Mouse (Mus musculus): ENCODE data around the gene Oxsr1. TPM values are rescaled to one million over a fixed set of nuclear protein-coding genes. Genes with fewer than 3 reads are reported as not detected.
"Not testable (repeated sequence)": the region's sequence is repeated elsewhere in the genome, so short reads cannot be mapped to it uniquely, and the experiment has no call there.

Gene Oxsr1
- 16.2 and 17.0 TPM in 2 replicates for polyA plus RNA-seq (2014; fragmentation: Nextera tagmentation; extraction: Ambion mirVana)

DNA sequence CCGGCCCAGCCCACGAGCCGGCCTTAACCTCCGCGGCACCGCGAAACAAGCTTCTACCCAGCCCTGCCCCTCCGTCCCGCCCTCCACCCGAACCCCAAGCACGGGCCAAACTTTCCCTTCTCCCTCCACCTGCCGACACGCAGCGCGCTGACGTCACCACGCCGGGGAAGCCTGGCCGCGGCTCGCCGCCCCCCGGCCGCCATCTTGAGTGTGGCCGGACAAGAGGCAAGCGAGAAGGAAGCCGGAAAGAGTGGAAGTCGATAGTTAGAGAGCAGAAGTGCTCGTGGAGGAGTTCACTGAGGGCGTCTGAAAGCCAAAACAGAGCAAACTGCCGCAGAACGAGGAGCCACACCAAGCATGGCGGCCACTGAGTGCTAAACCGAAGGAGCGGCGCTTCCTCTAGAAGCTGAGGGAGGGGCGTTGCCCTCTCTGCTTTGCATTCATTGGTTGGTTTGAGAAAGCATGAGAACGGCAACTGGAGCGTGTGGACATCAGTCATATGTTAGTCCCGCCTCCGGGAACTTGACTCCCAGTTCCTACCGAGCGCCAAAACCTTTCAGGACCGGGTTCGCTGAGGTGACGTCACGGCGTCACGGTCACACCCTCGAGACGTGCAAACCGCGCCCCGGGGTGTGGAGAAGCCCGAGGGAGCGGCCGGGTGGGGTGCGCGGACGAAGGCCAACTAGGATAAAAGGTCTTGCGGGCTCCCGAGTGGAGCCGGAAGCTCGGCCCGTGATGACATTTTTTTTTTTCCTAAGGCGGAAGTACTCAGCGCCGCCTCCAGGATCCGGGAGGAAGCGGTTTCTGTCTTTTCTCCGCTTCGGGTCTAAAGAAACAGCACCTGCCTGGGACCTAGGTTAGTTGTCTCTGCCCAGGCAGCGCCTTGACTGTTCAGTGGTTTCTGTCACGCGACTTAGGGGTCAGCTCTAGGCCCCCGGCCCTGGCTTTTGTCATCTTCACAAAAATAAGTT lies at the start of gene Oxsr1:
Oxsr1 (minus strand) TSS at position 139 of the 971 bp plus-strand sequence.
- H3K9ac ChIP-seq (replicated peaks; ENCODE audit: low read depth, low read length), result peak within 1 kb of the TSS; percentile 72

DNA sequence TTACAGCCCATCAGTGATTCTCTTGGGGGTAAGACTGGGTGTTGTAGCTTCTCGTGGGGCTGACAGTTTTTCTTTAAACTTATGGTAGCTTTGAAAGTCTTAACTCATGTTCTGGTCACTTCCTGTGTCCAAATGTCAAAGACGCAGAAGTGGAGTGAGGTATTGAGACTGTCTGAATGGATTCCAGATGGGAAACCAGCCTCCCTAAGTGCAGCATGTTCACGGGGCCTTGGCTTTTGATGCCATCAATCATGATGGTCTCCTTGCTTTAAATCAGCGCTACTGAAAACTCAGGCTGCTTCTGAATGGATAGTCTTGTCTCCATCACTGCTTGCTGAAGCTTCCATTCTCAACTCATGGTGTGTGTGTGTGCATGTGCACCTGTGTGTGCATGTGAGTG lies 49.0 kb upstream of the Oxsr1 start:
- Histone ChIP-seq H3K4me1 (ENCODE audit: control insufficient read depth, insufficient read depth, low read length) (no peaks in the 10 kb centered on the region), H3K36me3 (ENCODE audit: control insufficient read depth, insufficient read depth, low read length) (no peaks in the 10 kb centered on the region), H3K9me3 (ENCODE audit: control insufficient read depth, low read length) (no peaks in the 10 kb centered on the region), H3K4me2 (ENCODE audit: low read depth, low read length) (no peak overlapping the region), H3K4me3 (ENCODE audit: low read depth, low read length) (no peak overlapping the region), H3K27me3 (ENCODE audit: control insufficient read depth, insufficient read depth, low read length) (no peaks in the 10 kb centered on the region), H3K9ac (replicated peaks; ENCODE audit: low read depth, low read length) (no peak overlapping the region), H3K27ac (ENCODE audit: low read depth, low read length) (no peak overlapping the region)
- no peak for ATAC-seq (ENCODE audit: low read depth)
- 74% methylated on average over 4 of the region's 4 CpGs for WGBS

More for the DNA sequence above, at the start of gene Oxsr1:
- H3K4me2 ChIP-seq (ENCODE audit: low read depth, low read length), result peak within 1 kb of the TSS; percentile 84
- H3K27me3 ChIP-seq (ENCODE audit: control insufficient read depth, insufficient read depth, low read length), result peaks cover 4% of the 10 kb centered on the region; the same call in 1 of the 2 replicates
- peaks cover 11% of the 10 kb centered on the region; the same call in 1 of the 2 replicates for H3K4me1 ChIP-seq (ENCODE audit: control insufficient read depth, insufficient read depth, low read length)
- H3K4me3 ChIP-seq (ENCODE audit: low read depth, low read length), result peak within 1 kb of the TSS; percentile 83
- ATAC-seq (ENCODE audit: low read depth), result peak; percentile 98
- no peaks in the 10 kb centered on the region for H3K9me3 ChIP-seq (ENCODE audit: control insufficient read depth, low read length)
- H3K27ac ChIP-seq (ENCODE audit: low read depth, low read length), result peak within 1 kb of the TSS; percentile 93
- no peaks in the 10 kb centered on the region for H3K36me3 ChIP-seq (ENCODE audit: control insufficient read depth, insufficient read depth, low read length)
- under 1% methylated on average over 72 of the region's 76 CpGs for WGBS

DNA sequence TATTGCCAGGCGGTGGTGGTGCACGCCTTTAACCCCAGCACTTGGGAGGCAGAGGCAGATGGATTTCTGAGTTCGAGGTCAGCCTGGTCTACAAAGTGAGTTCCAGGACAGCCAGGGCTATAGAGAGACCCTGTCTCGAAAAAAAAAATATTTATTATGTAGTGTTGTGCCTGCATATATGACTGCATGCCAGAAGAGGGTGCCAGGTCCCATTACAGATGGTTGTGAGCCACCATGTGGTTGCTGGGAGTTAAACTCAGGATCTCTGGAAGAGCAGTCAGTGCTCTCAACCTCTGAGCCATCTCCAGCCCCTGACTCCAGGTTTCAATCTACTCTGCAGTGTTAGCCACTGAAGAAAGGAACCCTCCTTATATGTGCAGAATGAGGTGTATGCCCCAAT lies 48.5 kb upstream of the Oxsr1 start:
- 84% methylated on average over 4 of the region's 4 CpGs for WGBS
- not testable (repeated sequence) for H3K4me3 ChIP-seq (ENCODE audit: low read depth, low read length); H3K4me1 ChIP-seq (ENCODE audit: control insufficient read depth, insufficient read depth, low read length); ATAC-seq (ENCODE audit: low read depth); H3K27me3 ChIP-seq (ENCODE audit: control insufficient read depth, insufficient read depth, low read length); H3K27ac ChIP-seq (ENCODE audit: low read depth, low read length); H3K9me3 ChIP-seq (ENCODE audit: control insufficient read depth, low read length); H3K36me3 ChIP-seq (ENCODE audit: control insufficient read depth, insufficient read depth, low read length); H3K4me2 ChIP-seq (ENCODE audit: low read depth, low read length); H3K9ac ChIP-seq (replicated peaks; ENCODE audit: low read depth, low read length)

DNA sequence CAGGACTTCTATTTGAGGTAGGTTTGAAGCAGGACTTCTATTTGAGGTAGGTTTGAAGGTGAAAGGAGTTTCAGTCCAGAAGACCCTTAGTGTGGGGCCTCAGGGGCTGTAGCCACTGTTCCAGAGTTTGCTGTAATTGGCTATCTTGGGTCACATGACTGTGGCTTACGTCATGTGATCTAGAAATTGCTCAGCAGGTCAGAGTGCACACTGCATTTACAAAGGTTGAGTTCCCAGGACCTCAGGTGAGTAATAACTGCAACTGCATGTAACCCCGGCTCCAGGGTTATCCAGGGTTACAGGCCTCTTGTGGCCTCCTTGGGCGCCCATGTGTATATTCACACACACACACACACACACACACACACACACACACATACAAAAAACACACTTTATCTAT lies 46.1 kb upstream of the Oxsr1 start:
- H3K36me3 ChIP-seq (ENCODE audit: control insufficient read depth, insufficient read depth, low read length), result no peaks in the 10 kb centered on the region
- no peak overlapping the region for H3K4me2 ChIP-seq (ENCODE audit: low read depth, low read length)
- H3K27me3 ChIP-seq (ENCODE audit: control insufficient read depth, insufficient read depth, low read length), result no peaks in the 10 kb centered on the region
- no peak overlapping the region for H3K27ac ChIP-seq (ENCODE audit: low read depth, low read length)
- H3K4me3 ChIP-seq (ENCODE audit: low read depth, low read length), result no peak overlapping the region
- ATAC-seq (ENCODE audit: low read depth), result no peak
- no peaks in the 10 kb centered on the region for H3K9me3 ChIP-seq (ENCODE audit: control insufficient read depth, low read length)
- 93% methylated on average over 3 of the region's 3 CpGs for WGBS
- H3K9ac ChIP-seq (replicated peaks; ENCODE audit: low read depth, low read length), result no peak overlapping the region
- H3K4me1 ChIP-seq (ENCODE audit: control insufficient read depth, insufficient read depth, low read length), result no peaks in the 10 kb centered on the region

DNA sequence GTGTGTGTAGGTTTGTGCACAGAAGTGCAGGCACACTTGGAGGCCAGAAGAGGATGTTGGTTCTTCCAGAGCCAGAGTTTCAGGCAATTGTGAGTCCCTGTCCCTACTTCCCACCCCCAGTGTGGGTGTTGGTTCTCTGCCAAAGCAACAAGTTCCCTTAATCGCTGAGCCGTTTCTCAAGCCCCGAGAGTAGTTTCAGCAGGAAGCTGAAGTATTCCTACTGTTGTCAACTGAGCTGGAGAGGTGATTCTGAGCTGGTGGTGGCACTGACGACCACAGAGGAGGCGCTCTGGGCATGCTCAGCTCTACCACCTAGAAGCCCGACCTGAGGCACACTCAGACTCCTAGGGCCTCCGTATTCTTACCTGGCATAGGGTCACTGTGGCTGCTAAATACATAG lies 43.1 kb upstream of the Oxsr1 start, which contains the start of gene Slc22a14:
Slc22a14 (minus strand) TSS at position 270 of the 400 bp plus-strand sequence.
- Histone ChIP-seq H3K4me3 (ENCODE audit: low read depth, low read length) (no peak within 1 kb of the TSS), H3K4me1 (ENCODE audit: control insufficient read depth, insufficient read depth, low read length) (no peaks in the 10 kb centered on the region), H3K4me2 (ENCODE audit: low read depth, low read length) (no peak within 1 kb of the TSS), H3K9me3 (ENCODE audit: control insufficient read depth, low read length) (no peaks in the 10 kb centered on the region), H3K27me3 (ENCODE audit: control insufficient read depth, insufficient read depth, low read length) (no peaks in the 10 kb centered on the region), H3K27ac (ENCODE audit: low read depth, low read length) (no peak within 1 kb of the TSS), H3K9ac (replicated peaks; ENCODE audit: low read depth, low read length) (no peak within 1 kb of the TSS), H3K36me3 (ENCODE audit: control insufficient read depth, insufficient read depth, low read length) (no peaks in the 10 kb centered on the region)
- no peak for ATAC-seq (ENCODE audit: low read depth)
- 70% methylated on average over 7 of the region's 7 CpGs for WGBS

DNA sequence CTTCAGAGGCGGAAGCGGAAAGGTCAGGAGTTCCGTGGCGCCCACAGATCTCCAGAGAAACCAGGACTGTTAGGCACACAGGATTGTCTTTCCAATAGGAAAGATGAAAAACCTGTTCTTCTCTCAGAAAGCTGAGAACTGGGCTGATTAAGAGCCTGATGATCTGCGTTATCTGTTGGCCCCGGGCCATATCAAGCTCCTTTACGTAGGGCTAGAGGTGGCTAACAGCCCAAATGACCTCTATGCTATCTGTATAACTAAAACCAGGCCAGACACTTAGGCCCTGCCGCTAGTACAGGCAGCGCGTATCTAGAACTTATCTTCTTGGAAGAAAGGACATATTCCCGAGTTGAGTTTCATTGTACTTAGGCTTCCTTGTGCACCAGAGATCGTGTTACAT lies 41.0 kb upstream of the Oxsr1 start:
- no peak overlapping the region for H3K9ac ChIP-seq (replicated peaks; ENCODE audit: low read depth, low read length)
- ATAC-seq (ENCODE audit: low read depth), result no peak
- H3K4me1 ChIP-seq (ENCODE audit: control insufficient read depth, insufficient read depth, low read length), result no peaks in the 10 kb centered on the region
- 93% methylated on average over 12 of the region's 12 CpGs for WGBS
- no peak overlapping the region for H3K4me3 ChIP-seq (ENCODE audit: low read depth, low read length)
- no peaks in the 10 kb centered on the region for H3K9me3 ChIP-seq (ENCODE audit: control insufficient read depth, low read length)
- H3K4me2 ChIP-seq (ENCODE audit: low read depth, low read length), result no peak overlapping the region
- no peaks in the 10 kb centered on the region for H3K36me3 ChIP-seq (ENCODE audit: control insufficient read depth, insufficient read depth, low read length)
- H3K27me3 ChIP-seq (ENCODE audit: control insufficient read depth, insufficient read depth, low read length), result no peaks in the 10 kb centered on the region
- no peak overlapping the region for H3K27ac ChIP-seq (ENCODE audit: low read depth, low read length)

DNA sequence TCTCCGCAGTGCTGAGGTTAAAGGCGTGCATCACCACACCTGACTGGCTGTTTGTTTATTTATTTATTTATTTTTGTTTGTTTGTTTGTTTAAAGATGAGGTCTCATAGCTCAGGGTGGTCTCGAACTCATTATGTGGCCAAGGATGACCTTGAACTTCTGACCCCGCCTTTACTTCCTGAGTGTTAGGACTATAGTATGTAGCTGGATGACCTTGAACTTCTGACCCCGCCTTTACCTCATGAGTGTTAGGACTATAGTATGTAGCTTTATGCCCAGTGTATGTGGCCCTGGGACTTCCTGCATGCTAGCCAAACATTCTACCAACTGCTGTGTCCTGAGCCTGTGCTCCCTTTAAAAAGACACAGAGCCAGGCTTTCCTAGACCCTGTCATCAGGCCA lies 39.2 kb upstream of the Oxsr1 start:
- ATAC-seq (ENCODE audit: low read depth), result no peak
- Histone ChIP-seq H3K36me3 (ENCODE audit: control insufficient read depth, insufficient read depth, low read length) (no peaks in the 10 kb centered on the region), H3K27me3 (ENCODE audit: control insufficient read depth, insufficient read depth, low read length) (no peaks in the 10 kb centered on the region), H3K9me3 (ENCODE audit: control insufficient read depth, low read length) (no peaks in the 10 kb centered on the region), H3K27ac (ENCODE audit: low read depth, low read length) (no peak overlapping the region), H3K9ac (replicated peaks; ENCODE audit: low read depth, low read length) (no peak overlapping the region), H3K4me2 (ENCODE audit: low read depth, low read length) (no peak overlapping the region), H3K4me3 (ENCODE audit: low read depth, low read length) (no peak overlapping the region), H3K4me1 (ENCODE audit: control insufficient read depth, insufficient read depth, low read length) (no peaks in the 10 kb centered on the region)
- 94% methylated on average over 5 of the region's 5 CpGs for WGBS

DNA sequence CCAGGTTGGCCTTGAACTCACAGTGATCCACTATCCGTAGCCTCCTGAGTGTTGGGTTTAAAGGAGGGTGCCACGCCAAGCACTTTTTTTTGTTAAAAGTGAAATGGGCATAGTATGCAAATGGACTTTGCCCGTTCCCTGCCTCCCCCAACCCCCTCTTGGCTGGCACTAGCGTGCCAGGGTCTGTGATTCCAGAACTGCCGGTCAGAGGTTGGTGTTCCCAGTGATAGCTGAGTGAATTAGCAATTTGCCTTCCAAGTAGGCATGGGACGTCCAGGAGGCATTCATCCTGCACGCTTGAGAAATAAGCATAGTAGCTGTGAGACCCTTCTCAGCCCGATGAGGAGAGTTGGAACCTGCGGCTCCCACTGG lies 35.8 kb upstream of the Oxsr1 start:
- no peaks in the 10 kb centered on the region for H3K36me3 ChIP-seq (ENCODE audit: control insufficient read depth, insufficient read depth, low read length)
- no peak; the same call in 1 of the 2 replicates for ATAC-seq (ENCODE audit: low read depth)
- H3K9ac ChIP-seq (replicated peaks; ENCODE audit: low read depth, low read length), result no peak overlapping the region

DNA sequence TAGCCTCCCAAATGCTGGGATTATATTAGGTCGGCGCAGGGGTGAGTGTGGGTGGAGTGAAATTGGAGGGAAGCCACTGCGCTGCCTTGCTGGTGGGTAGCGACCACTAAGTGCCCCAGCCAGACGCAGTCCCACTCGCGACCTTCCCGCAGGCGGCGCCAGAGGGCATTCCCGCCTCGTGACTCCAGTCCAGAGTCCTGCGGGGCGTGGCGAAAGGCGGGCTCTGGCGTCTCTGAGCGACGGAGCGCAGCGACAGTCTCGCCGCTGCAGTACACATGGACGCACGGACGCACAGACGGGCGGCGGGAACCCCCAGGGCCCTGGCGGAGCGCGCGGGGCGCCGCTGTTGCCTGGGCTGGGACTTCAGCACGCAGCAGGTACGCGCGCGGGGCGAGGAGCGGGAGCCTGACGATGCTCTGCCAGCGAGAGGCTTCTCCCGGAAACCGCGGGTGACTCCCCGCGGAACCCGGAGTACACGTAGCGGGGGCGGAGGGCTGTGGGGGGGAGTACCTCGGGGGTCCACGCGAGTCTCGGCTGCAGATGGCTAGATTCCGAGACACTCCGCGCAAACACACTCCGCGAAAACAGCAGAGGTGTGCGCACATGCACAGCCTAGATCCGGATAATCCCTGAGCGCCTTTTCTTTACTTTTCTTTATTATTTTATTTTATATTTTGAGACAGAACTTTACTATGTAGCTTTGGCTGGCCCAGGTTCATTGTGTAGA lies 35.3 kb upstream of the Oxsr1 start, which contains the start of gene Xylb:
Xylb (plus strand) TSS at position 51 of the 727 bp plus-strand sequence.
- Histone ChIP-seq H3K4me3 (ENCODE audit: low read depth, low read length) (peak within 1 kb of the TSS; percentile 53), H3K9me3 (ENCODE audit: control insufficient read depth, low read length) (no peaks in the 10 kb centered on the region), H3K9ac (replicated peaks; ENCODE audit: low read depth, low read length) (peak within 1 kb of the TSS; percentile 46), H3K4me1 (ENCODE audit: control insufficient read depth, insufficient read depth, low read length) (no peaks in the 10 kb centered on the region), H3K27ac (ENCODE audit: low read depth, low read length) (no peak within 1 kb of the TSS), H3K4me2 (ENCODE audit: low read depth, low read length) (peak within 1 kb of the TSS; percentile 86), H3K36me3 (ENCODE audit: control insufficient read depth, insufficient read depth, low read length) (no peaks in the 10 kb centered on the region), H3K27me3 (ENCODE audit: control insufficient read depth, insufficient read depth, low read length) (no peaks in the 10 kb centered on the region)
- peak; percentile 91 for ATAC-seq (ENCODE audit: low read depth)
- WGBS, result 4% methylated on average over 65 of the region's 65 CpGs

More for the DNA sequence above, 35.8 kb upstream of the Oxsr1 start:
- Histone ChIP-seq H3K4me1 (ENCODE audit: control insufficient read depth, insufficient read depth, low read length) (no peaks in the 10 kb centered on the region), H3K27me3 (ENCODE audit: control insufficient read depth, insufficient read depth, low read length) (no peaks in the 10 kb centered on the region), H3K9me3 (ENCODE audit: control insufficient read depth, low read length) (no peaks in the 10 kb centered on the region), H3K4me2 (ENCODE audit: low read depth, low read length) (peak overlapping the region; percentile 86), H3K27ac (ENCODE audit: low read depth, low read length) (no peak overlapping the region), H3K4me3 (ENCODE audit: low read depth, low read length) (peak overlapping the region; percentile 53)
- WGBS, result 39% methylated on average over 9 of the region's 9 CpGs
